Mouse (Mus musculus): ENCODE data around the gene Actn4.

Actn4 gene

DNA sequence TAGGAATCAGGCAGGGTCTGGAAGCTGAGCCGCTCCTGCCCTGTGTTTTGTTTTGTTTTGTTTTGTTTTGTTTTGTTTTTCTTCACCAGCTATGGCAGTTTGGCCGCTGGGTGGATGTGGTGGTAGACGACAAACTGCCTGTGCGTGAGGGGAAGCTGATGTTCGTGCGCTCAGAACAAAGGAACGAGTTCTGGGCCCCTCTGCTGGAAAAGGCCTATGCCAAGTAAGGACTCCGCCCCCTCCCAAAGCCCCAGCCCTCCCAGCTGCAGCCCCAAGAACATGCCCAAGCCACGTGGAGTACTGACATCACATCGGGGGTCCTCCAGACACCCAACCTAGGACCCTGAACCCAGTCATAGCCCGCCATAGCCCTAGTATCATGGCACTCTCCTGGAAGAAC, 79.1 kb downstream of the Actn4 start:
- no peak for DNase-seq (ENCODE audit: low spot score)

DNA sequence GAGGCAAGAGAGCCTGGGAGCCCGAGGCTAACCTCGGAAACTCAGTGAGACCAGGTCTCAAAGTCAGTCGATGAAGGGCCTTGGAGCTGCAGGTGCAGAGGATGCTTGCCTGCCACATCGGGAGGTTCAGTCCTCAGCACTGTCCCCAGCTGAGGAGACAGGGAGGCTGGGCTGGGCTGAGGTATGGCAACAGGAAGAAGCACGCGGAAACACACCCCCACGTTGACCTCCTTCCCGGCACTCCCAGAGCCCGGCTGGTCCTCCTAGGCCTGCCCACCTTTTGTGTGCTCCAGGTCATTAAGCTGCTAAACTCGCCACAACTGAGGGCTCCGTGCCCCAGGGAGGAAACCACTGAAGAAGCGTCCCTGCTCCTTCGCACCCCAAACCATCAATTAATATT, 80.9 kb downstream of the Actn4 start, which contains the start of gene Capn12:
Capn12 (plus strand) TSS at position 224 of the 400 bp plus-strand sequence.
- no peak for DNase-seq (ENCODE audit: low spot score)

GRCm38 (mm10) chr7:28880554-28880953, 81.6 kb downstream of the Actn4 start:
- no peak for DNase-seq (ENCODE audit: low spot score)

GRCm38 (mm10) chr7:28879606-28880005, 82.5 kb downstream of the Actn4 start:
- DNase-seq (ENCODE audit: low spot score), result no peak

DNA sequence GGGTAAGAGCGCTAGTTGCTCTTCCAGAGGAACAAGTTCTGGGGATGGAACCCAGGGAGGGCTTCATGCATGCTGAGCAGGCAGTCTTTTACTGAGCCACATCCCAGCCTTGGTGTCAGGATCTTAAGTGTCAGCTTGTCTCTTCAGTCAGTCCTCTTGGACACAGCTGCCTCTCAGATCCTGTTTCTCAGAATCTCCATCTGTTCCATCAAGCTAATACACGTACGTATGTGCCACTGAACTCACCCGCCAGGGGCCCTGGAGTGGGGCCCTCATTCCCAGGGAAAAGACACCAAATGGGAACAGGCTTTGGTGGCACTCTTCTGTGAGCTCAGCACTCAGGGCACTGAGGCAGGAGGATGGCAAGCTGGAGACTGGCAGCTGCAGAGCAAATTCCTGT, 84.3 kb downstream of the Actn4 start:
- no peak for DNase-seq (ENCODE audit: low spot score)

- DNase-seq (ENCODE audit: low spot score), result peak; percentile 66
Measured at GRCm38 (mm10) chr7:28877155-28877554, 85.0 kb downstream of the Actn4 start.

DNA sequence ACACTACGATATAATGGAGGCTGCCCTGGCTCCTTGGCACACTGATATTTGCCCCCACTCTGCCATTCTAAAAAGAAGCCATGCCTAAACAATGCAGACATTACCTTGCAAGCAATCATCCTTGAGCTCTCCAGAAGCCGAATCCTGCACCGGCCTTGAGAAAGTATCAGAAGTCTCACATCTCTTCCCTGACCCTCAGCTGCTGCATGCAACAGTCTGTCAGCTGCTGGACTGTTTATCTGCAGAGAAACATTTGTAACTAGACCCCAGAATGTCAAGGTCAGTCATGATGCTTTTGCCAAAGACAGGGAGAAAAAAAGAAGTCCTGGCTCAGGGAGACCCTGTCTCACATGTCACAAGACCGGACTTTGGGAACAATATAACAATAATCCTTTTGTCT, 86.0 kb downstream of the Actn4 start:
- DNase-seq (ENCODE audit: low spot score), result no peak

DNA sequence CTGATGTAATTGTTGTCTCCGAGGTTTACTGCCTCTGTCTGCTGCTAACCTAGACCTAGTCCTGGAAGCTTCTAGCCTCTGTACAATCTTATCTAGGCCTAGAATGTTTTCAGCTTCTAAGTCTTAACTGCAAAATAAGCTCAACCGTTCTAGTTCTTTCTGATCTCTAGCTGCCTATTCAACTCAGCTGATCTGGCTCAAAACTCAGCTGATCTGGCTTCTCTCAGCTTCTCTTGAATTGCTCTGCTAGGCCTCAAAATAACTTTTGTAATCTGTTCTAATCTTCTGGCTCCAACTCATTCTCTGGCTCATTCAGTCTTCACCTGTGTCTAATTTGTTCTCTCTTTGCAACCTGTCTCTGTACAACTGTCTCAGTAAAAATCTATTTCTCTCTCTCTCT, 87.6 kb downstream of the Actn4 start:
- no peak for DNase-seq (ENCODE audit: low spot score)

DNA sequence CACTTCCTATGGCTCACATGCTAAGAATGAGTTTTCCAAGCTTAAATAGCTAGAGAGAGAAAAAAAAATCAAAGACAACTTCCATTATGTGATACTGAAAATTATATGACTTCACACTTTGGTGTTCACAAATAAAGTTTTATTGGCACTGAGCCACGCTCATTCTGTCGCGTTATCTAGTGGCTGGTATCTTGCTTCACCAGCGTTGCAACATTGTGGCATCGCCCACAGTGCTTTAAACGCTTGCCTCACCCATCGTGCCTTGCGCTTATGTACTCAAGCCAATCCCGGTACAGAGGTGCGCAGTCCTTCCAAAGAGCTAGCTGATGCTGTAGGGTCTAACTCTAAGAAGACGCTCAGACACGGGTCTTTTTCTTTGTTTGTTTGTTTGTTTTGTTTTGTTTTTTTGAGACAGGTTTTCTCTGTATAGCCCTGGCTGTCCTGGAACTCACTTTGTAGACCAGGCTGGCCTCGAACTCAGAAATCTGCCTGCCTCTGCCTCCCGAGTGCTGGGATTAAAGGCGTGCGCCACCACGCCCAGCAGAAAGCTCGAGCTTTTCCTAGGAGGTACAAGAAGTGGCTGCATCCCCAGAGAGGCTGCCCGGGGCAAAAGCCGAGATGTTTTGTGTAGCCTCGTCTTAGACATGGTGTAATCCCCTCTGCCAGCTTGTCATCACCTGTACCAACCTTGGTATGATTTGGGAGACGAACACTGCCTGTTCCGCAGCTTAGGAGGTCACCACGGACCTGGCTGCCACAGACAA, 91.1 kb downstream of the Actn4 start:
- DNase-seq (ENCODE audit: low spot score), result no peak

DNA sequence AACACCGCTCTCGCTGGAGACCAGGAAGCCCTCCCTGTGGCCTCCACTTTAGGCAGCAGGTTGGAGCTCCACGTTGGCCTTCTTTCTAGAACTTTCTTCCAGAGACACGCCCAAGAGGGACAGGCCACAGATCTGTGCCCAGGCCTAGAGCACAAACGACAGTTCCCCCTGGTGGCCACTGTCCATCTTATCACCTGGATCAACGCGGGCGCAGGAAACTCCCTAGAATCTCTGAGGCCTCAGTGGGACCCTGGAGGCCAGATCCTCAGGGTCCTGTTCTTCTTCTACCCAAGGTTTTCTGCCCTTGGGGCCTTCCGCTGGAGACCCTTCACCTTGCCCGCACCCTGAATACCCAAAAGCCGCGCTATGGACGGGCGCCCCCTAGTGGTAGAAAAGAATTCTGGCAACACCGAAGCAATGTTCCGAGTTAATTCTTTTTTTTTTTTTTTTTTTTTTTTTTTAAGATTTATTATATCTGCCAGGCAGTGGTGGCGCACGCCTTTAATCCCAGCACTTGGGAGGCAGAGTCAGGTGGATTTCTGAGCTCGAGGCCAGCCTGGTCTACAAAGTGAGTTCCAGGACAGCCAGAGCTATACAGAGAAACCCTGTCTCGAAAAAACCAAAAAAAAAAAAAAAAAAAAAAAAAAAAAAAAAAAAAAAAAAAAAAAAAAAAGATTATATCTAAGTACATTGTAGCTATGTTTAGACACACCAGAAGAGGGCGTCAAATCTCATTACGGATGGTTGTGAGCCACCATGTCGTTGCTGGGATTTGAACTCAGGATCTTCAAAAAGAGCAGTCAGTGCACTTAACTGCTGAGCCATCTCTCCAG, 94.4 kb downstream of the Actn4 start:
- DNase-seq (ENCODE audit: low spot score), result peak; percentile 78

DNA sequence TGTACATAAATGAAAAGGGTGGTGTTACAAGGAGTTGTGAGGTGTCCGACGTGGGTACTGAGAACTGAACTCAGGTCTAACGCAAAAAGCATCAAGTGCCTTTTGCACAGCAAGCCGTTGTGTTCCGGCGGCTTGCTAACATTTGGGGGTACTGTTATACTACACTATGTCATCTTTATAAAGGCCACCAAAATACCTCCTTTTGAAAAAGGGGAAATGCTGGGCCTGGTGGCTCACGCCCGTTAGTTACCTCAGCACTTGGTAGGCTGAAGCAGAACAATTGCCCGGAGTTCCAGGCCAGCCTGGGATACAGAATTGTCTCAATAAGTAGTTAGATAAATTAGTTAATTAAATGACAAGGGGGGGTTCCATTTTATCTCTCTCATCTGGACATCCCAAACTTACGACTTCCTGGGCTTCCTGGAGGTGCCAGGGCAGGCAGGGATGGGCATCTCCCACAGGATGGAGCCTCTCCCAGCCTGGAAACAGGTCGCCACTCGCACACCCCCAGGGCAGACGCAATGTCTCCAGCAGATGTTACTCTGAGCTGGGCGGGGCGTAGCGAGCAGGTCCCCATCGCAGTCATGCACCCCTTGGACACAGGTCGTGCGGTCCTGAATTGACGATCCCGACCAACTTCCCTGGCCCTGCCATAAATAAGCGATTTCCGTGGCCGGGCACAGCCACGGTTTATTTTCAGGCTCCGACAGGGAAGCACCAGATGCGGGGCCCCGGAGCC, 95.2 kb downstream of the Actn4 start:
- no peak for DNase-seq (ENCODE audit: low spot score)

GRCm38 (mm10) chr7:28865481-28866300, 96.4 kb downstream of the Actn4 start:
- DNase-seq (ENCODE audit: low spot score), result peak; percentile 75

GRCm38 (mm10) chr7:28864288-28864750, 97.8 kb downstream of the Actn4 start:
- no peak for DNase-seq (ENCODE audit: low spot score)

- no peak for DNase-seq (ENCODE audit: low spot score)
Measured at GRCm38 (mm10) chr7:28863540-28863939, 98.6 kb downstream of the Actn4 start, which contains the start of gene Lgals7. TSS of gene Lgals7 (plus strand) at chr7:28863853.

DNA sequence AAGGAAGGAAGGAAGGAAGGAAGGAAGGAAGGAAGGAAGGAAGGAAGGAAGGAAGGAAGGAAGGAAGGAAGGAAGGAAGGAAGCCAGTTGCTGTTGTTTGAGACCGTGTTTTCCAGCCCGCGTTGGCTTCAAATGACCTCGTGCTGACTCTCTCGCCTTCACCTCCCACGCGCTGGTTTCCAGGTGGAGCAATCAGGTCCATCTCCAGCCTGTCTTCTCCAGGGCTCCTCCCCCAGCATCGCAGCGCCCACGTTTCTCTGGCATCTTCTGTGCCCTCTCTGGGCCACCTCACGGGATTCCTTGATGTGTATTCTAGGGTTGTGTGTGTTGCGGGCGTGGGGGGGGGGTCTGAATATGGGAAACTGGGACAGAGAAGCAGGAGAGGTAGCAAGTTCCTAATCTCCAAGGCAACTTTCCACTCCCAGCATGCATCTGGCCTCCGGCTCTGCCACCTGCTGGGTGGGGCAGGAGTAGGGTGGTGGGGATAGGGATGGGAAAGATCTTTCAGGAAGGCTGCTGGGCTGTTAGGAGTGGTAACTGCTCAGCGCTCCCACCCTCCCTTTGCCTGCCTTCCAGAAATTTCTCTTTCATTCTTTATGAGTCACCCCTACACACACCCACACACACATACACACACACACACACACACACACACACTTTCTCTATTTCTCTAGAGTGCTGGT, 99.2 kb downstream of the Actn4 start:
- DNase-seq (ENCODE audit: low spot score), result no peak

DNA sequence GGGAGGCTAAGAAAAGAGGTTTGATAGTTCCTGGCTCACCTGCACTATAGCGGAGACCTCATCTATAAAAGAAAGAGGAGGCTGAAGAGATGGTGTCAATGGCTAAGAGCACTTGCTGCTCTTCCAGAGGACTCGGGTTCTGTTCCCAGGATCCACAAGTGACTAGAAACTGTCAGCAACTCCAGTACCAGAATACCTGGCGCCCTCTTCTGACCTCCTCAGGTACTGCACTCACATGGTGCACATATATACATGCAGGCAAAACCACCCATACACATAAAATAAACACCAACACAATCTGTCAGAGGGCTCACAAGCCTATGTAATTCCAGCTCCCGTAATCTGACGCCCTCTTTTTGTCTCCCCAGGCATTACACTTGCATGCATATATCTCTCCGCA, 101.2 kb downstream of the Actn4 start:
- DNase-seq (ENCODE audit: low spot score), result no peak

GRCm38 (mm10) chr7:28859953-28860352, 102.2 kb downstream of the Actn4 start:
- DNase-seq (ENCODE audit: low spot score), result no peak

GRCm38 (mm10) chr7:28850642-28851041, 111.5 kb downstream of the Actn4 start:
- DNase-seq (ENCODE audit: low spot score), result no peak

DNA sequence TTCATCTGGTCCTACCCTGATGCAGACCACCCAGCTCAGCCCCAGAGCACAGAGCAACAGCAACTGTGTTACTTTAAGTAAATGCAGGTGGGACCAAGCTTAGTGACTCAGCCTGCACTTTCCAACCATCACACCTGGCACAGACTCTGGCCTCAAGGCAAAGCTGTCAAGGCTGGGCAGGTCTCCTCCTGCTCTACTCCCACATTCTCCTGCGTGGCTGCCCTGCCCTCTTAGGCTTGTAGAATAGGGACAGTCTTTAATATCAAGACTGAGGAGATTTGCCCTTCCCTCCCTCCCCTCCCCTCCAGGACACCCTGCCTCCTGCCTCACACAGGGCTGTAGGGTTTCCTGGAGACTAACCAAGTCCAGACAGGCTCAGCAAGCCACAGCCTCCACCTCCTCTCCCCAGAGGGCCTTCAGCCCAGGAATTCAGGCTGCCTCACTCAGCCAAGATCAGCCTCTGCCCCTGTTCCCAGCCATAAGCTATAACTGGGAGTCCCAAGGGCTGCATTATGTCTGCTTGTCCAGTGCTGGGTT, 112.4 kb downstream of the Actn4 start:
- DNase-seq (ENCODE audit: low spot score), result no peak

DNA sequence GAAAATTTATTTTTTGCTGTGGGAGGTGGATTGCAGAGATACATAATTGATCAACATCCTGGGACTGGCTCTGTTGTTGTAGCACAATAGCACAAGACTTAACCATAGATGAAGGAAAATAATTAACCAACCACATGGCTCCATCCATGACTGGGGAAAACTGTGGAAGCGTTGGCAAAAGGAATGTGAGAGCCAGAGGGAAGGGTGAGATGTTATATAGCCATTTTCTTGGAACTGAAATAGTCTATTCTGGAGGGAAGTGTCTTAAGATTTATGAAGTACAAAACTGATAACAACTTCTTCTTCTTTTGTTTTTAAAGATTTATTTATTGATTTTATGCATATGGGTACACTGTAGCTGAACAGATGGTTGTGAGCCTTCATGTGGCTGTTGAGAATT, 114.9 kb downstream of the Actn4 start:
- DNase-seq (ENCODE audit: low spot score), result no peak

All from c-Kit-positive CD71-positive TER-119-positive erythroid progenitor cells, embryonic 14.5 days (primary cell).